Comparison of ENCODE assay signal across 29 mouse cellular contexts in the genomic region with DNA sequence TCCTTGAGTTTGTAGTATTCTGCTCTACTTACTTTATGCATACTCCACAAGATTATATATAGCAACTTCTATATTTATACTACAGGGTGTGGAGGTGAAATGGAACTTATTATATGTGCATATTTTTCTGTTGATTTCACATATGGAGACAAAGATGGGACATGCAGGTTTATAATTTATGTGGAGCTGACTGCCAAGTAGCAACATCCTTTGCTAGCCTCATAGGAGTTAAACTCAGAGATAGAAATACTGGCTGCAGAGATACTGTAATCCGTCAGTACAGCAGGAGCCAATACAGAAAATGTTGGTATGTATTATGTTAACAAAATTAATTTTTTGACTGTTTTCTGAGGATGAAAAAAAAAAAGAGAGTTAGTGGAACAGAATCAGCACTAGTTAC. TPM values are rescaled to one million over a fixed set of nuclear protein-coding genes. Genes with fewer than 3 reads are reported as not detected.
A peak's percentile ranks its signal among the peaks of the same experiment; 100 is the strongest.
DNase-seq lines count a peak whose midpoint lies in the region; ATAC-seq and TF ChIP-seq lines count a peak whose summit lies in the region.
"Had no signal": no experiment of that assay in that cellular context is flagged by ENCODE, and none has a peak within 500 bp of the region (broad histone marks: within the 10 kb centered on the region; RNA-seq: fewer than 3 reads in every experiment).

No protein-coding gene starts in this region.

- no peak for TF ChIP-seq RAD21 in MEL (IDR thresholded peaks at IDR 0.05; ENCODE audit: low read depth, low read length)

- H3K36me3 ChIP-seq in MEL (ENCODE audit: control insufficient read depth in 1 of 2, insufficient read depth in 2 of 2, low read length in 2 of 2) = peaks cover 0 to 32% of the 10 kb centered on the region in 2 experiments; a peak in 2 of 4 replicates
- H3K36me3 ChIP-seq: G1E had no signal

- TF ChIP-seq POLR2A in MEL (IDR thresholded peaks at IDR 0.05; ENCODE audit: control insufficient read depth in 1 of 2, insufficient read depth in 1 of 2, low read depth in 1 of 2, low read length in 2 of 2, poor library complexity in 1 of 2) = no peak

- peak overlapping the region; percentile 42; the same call in 1 of the 2 replicates for H3K9ac ChIP-seq in MEL (ENCODE audit: control insufficient read depth, low read depth, low read length, poor library complexity, severe bottlenecking)

- peak overlapping the region in 1 of 2 experiments; percentile 44; a peak in 2 of 4 replicates for H3K4me3 ChIP-seq in MEL (ENCODE audit: control insufficient read depth in 1 of 2, insufficient read depth in 1 of 2, low read depth in 2 of 2, low read length in 2 of 2)

- peak; percentile 40 to 70; a peak in 3 of 4 replicates for TF ChIP-seq EP300 in MEL (IDR thresholded peaks at IDR 0.05; ENCODE audit: low read depth in 1 of 2, low read length in 2 of 2)

- H3K27me3 ChIP-seq in MEL (ENCODE audit: control insufficient read depth in 1 of 2, insufficient read depth in 2 of 2, low read length in 2 of 2) = no peaks in the 10 kb centered on the region
- H3K27me3 ChIP-seq: CH12.LX, Patski had no signal

- DNase-seq in frontal cortex, postnatal 25 days (ENCODE audit: low spot score in 2 of 2) = no peak
- DNase-seq in MEL (ENCODE audit: low read depth, low spot score) (peak; percentile 73), MEL-GATA-1-ER (ENCODE audit: extremely low read depth, low read depth) (peak; percentile 42)
- DNase-seq in gastrocnemius, postnatal 4 days (ENCODE audit: low spot score in 2 of 2) = no peak
- no peak for DNase-seq in heart, adult 9 months (ENCODE audit: low spot score in 2 of 2)
- DNase-seq in cerebellum, adult 9-10 months = no peak
- DNase-seq: adrenal gland, adult 2 months; adrenal gland, adult 8-10 months; adrenal gland, postnatal 10 days; adrenal gland, postnatal 14 days; adrenal gland, postnatal 25 days; adrenal gland, postnatal 36 days; B cell, adult 2 months; cerebellum, adult 11 months; cerebellum, adult 11-12 months; cerebellum, adult 18-20 months; cerebellum, adult 2 months had no signal

- no peaks in the 10 kb centered on the region for H3K79me2 ChIP-seq in MEL (ENCODE audit: control insufficient read depth, insufficient read depth, low read length, poor library complexity)

- peaks cover 15 to 23% of the 10 kb centered on the region in 2 experiments for H3K4me1 ChIP-seq in MEL (ENCODE audit: control insufficient read depth in 1 of 2, insufficient read depth in 2 of 2, low read length in 2 of 2)

- no peak for TF ChIP-seq CTCF in MEL (IDR thresholded peaks at IDR 0.05 in 2 of 3, conservative IDR thresholded peaks at IDR 0.05 in 1 of 3; ENCODE audit: control insufficient read depth in 1 of 3, insufficient read depth in 1 of 3, low read depth in 2 of 3, low read length in 3 of 3, poor library complexity in 1 of 3, severe bottlenecking in 1 of 3)

- peak; percentile 59; the same call in 1 of the 2 replicates for ATAC-seq in frontal cortex, adult (ENCODE audit: low TSS enrichment)
- ATAC-seq in megakaryocyte-erythroid progenitor cell, adult 5-6 weeks (replicated peaks; ENCODE audit: low FRiP score, low TSS enrichment, poor library complexity, severe bottlenecking) = 0 out of 2 replicates have a peak, but pooled peaks have one; percentile 28
- ATAC-seq: activated CD4-positive, CD25-positive, alpha-beta regulatory T cell, adult 4 months; CD4-positive, CD25-positive, alpha-beta regulatory T cell, adult 4 months had no signal

- peak overlapping the region; percentile 96 for H3K27ac ChIP-seq in MEL (ENCODE audit: control insufficient read depth, low read depth, low read length)

- H3K9me3 ChIP-seq in MEL (replicated peaks; ENCODE audit: insufficient read depth, low read length) = no peaks in the 10 kb centered on the region
- H3K9me3 ChIP-seq: G1E had no signal

TF ChIP-seq in MEL, 35 proteins besides CTCF, POLR2A, EP300 and RAD21:
- TF ChIP-seq MXI1 (IDR thresholded peaks at IDR 0.05; ENCODE audit: low read depth, low read length) = 0 out of 2 replicates have a peak, but pooled peaks have one; percentile 9
- TF ChIP-seq RCOR1 (IDR thresholded peaks at IDR 0.05; ENCODE audit: low read depth, low read length) = 0 out of 2 replicates have a peak, but pooled peaks have one; percentile 52
- TF ChIP-seq NELFE (IDR thresholded peaks at IDR 0.05; ENCODE audit: low read depth, low read length) = no peak
- peak; percentile 29; the same call in 1 of the 2 replicates for TF ChIP-seq MEF2A (IDR thresholded peaks at IDR 0.05; ENCODE audit: extremely low read depth, insufficient replicate concordance, low read depth, low read length, poor library complexity, severe bottlenecking)
- no peak for TF ChIP-seq MYB (IDR thresholded peaks at IDR 0.05; ENCODE audit: low read depth, low read length)
- TF ChIP-seq ETS1 (IDR thresholded peaks at IDR 0.05; ENCODE audit: low read depth, low read length) = peak; percentile 50
- TF ChIP-seq GATA1 (IDR thresholded peaks at IDR 0.05; ENCODE audit: low read depth, low read length) = peak; percentile 59
- no peak for TF ChIP-seq SMC3 (IDR thresholded peaks at IDR 0.05; ENCODE audit: low read depth, low read length)
- peak; percentile 65; the same call in 1 of the 2 replicates for TF ChIP-seq TCF12 (IDR thresholded peaks at IDR 0.05; ENCODE audit: low read depth, low read length)
- TF ChIP-seq BHLHE40 (IDR thresholded peaks at IDR 0.05; ENCODE audit: borderline replicate concordance, low read depth, low read length) = no peak
- TF ChIP-seq USF2 (IDR thresholded peaks at IDR 0.05; ENCODE audit: borderline replicate concordance in 1 of 2, insufficient read depth in 1 of 2, low read depth in 1 of 2, low read length in 2 of 2) = no peak
- peak; percentile 50 for TF ChIP-seq ZNF384 (IDR thresholded peaks at IDR 0.05; ENCODE audit: low read depth, low read length)
- no peak for TF ChIP-seq UBTF (IDR thresholded peaks at IDR 0.05; ENCODE audit: borderline replicate concordance, insufficient read depth, low read depth, low read length)

RNA-seq across cellular contexts. Expression of a gene that starts 27.6 kb away (rescaled TPM):
- not detected in 2 replicates for total RNA-seq in MEL (2012; rRNA removed)
- polyA plus RNA-seq in MEL (2012; ENCODE audit: insufficient read depth in 1 of 2, insufficient read length in 2 of 2, low read depth in 1 of 2, low replicate concordance in 2 of 2, missing spikeins in 1 of 2) = not detected
- not detected in 2 replicates for total RNA-seq in megakaryocyte-erythroid progenitor cell, adult 5-6 weeks (2014; fragmentation: Nextera tagmentation)
- not detected in 2 replicates for total RNA-seq in megakaryocyte-erythroid progenitor cell, adult 5-6 weeks (2017)
- not detected for total RNA-seq in gastrocnemius, postnatal 4 days (2021)
- total RNA-seq: adrenal gland, adult 18-20 months; adrenal gland, adult 2 months; adrenal gland, adult 8-10 months; adrenal gland, postnatal 10 days; adrenal gland, postnatal 14 days; adrenal gland, postnatal 25 days; adrenal gland, postnatal 36 days; adrenal gland, postnatal 4 days; CH12.LX; ES-E14; G1E had no signal
- polyA plus RNA-seq: activated CD4-positive, CD25-positive, alpha-beta regulatory T cell, adult 4 months; adrenal gland, adult 2 months; brain, embryonic 14.5 days; C2C12; CD4-positive, CD25-positive, alpha-beta regulatory T cell, adult 4 months; cerebellum, adult 2 months; G1E; Patski had no signal

Comparison
In these comparisons a context has a peak if more than half of its experiments do, and no peak if none do; other contexts are left out.
1. DNase-seq: peak in MEL (single experiment) and MEL-GATA-1-ER (single experiment); none in frontal cortex, postnatal 25 days (0 of 2), gastrocnemius, postnatal 4 days (0 of 2), heart, adult 9 months (0 of 2) and cerebellum, adult 9-10 months (single experiment).